Mouse (Mus musculus): ENCODE data around the gene Plcb4.

GRCm38 (mm10) chr2:135797677-135798546 is 139.1 kb downstream of the Plcb4 start:
- TF ChIP-seq HCFC1 (IDR thresholded peaks at IDR 0.05; ENCODE audit: low read depth, low read length) (no peak), EP300 (IDR thresholded peaks at IDR 0.05; ENCODE audit: low read length) (no peak), POLR2A (IDR thresholded peaks at IDR 0.05; ENCODE audit: low read depth, low read length) (no peak), ZC3H11A (IDR thresholded peaks at IDR 0.05; ENCODE audit: low read depth, low read length) (no peak), CTCF (conservative IDR thresholded peaks at IDR 0.05 in 1 of 2, IDR thresholded peaks at IDR 0.05 in 1 of 2; ENCODE audit: low read depth in 2 of 2, low read length in 2 of 2) (no peak), ELF1 (IDR thresholded peaks at IDR 0.05; ENCODE audit: low read depth, low read length) (no peak), E2F4 (IDR thresholded peaks at IDR 0.05; ENCODE audit: insufficient replicate concordance, low read depth, low read length) (no peak), ZKSCAN1 (IDR thresholded peaks at IDR 0.05; ENCODE audit: borderline replicate concordance, low read depth, low read length) (no peak), ETS1 (conservative IDR thresholded peaks at IDR 0.05; ENCODE audit: low read depth, low read length) (no peak), MAFK (IDR thresholded peaks at IDR 0.05; ENCODE audit: insufficient replicate concordance, low read length) (no peak), MEF2A (IDR thresholded peaks at IDR 0.05; ENCODE audit: borderline replicate concordance, low read depth, low read length) (no peak), ZMIZ1 (IDR thresholded peaks at IDR 0.05; ENCODE audit: low read depth, low read length) (no peak), SMC3 (IDR thresholded peaks at IDR 0.05; ENCODE audit: low read depth, low read length) (no peak)

All from CH12.LX (cell line).